Mouse (Mus musculus) telencephalon, adult 2 months (tissue): Measurements from ENCODE around the gene Ypel2.

Experiments
- DNase-seq: peaks from one replicate; pipeline ENCODE4 v3.0.0-alpha.2; 2011; ENCODE audit warnings: low read depth, low spot score

Gene Ypel2

DNA sequence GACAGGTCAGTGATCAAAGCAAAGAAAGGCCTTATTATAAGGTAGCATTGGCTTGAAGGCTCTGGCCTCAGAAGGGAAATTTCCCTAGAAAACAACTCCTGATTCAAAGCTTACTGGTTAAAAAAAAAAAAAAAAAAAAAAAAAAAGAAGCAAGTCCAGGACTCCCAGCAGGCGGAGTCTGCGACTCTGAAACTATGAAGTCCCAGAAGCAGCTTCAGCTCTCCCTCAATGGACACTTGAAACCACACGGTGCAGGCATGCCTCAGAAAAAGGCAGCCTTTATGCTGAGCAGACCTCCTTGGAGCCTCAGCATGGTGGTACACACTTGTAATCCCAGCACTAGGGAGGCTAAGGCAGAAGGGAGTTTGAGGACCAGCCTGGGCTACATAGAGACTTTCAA lies 97.9 kb downstream of the Ypel2 start:
- DNase-seq = no peak

DNA sequence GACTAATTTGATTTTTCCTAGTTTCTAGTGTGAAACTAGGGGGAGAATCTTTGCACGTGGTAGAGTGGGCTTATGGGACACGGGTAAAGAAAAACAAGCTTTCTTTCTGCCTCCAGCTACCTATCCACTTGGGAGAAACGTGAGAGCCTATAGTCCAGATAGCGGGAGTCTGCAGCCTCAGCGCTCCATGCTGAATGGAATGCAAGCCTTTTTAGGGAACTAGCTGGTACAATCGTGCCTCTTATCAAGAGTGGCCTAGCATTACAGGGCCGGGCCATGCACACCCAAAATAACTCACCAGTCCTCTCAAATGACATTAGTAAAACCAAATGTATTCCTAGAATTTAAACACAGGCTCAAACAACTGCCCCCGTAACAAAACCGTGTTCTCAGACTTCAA lies 98.4 kb downstream of the Ypel2 start:
- DNase-seq = no peak

- no peak for DNase-seq
Observed at GRCm38 (mm10) chr11:86894171-86894577, 99.3 kb downstream of the Ypel2 start.

DNA sequence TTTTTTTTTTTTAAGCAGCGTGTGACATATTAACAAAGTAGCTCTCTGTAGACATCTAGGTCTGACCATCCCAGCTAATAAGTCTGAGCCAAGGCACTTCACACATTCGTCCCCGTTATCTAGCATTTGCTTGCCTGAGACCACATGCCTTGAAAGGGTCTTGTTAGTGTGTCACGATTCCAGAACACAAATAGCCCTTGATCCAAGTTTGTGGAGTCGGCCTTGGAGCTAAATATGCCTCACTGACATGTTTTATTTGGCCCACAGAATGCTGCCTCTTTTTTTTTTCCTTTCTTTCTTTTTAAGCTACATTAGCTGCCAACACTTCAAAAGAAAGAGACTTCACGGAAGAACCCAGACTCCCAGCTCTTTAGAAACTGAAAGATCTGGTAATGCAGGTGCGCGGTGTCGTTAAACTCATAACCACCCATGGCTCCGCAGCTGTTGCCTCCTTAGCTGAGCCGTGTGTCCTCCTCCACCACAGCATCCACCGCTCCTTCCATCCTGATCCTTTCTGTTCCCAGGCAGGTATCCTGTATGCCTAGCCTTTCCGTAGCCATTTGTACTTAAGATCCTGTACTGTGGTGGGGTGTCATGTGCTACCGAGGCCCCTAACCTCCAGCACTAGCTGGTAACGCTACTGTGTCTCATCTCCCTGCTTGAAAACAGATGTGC lies 100.4 kb downstream of the Ypel2 start:
- no peak for DNase-seq
